Mouse (Mus musculus) neural tube, embryonic 11.5 days (tissue): ENCODE data around the gene Ano9. TPM values are rescaled to one million over a fixed set of nuclear protein-coding genes. Genes with fewer than 3 reads are reported as not detected.

Experiments
- ATAC-seq: fragments of 200-750 bp; cut with Nextera tagmentation; 2 replicates; pipeline ENCODE4 v1.8.0; 2017; ENCODE audit warnings: moderate number of reproducible peaks, mild to moderate bottlenecking, moderate TSS enrichment, moderate library complexity; ENCODE audit not compliant: insufficient read depth, low FRiP score, low TSS enrichment
- DNase-seq: peaks from one replicate; pipeline ENCODE4 v3.0.0-alpha.2; 2015; ENCODE audit warnings: low spot score
- H3K27ac ChIP-seq: fragments of 300-500 bp; sonication (generic); 2 replicates; pipeline ENCODE4 v1.5.1; 2014; ENCODE audit warnings: low read depth, mild to moderate bottlenecking, low read length
- H3K27me3 ChIP-seq: fragments of 300-500 bp; sonication (generic); 2 replicates; pipeline ENCODE4 v1.6.1; 2014; ENCODE audit warnings: mild to moderate bottlenecking, low read length, mixed read lengths; ENCODE audit not compliant: control insufficient read depth, insufficient read depth
- H3K36me3 ChIP-seq: fragments of 300-500 bp; sonication (generic); 2 replicates; pipeline ENCODE4 v1.6.1; 2014; ENCODE audit warnings: mild to moderate bottlenecking, low read length, moderate library complexity, mixed read lengths; ENCODE audit not compliant: control insufficient read depth, insufficient read depth
- H3K4me1 ChIP-seq: fragments of 300-500 bp; sonication (generic); 2 replicates; pipeline ENCODE4 v1.6.1; 2014; ENCODE audit warnings: low read length, mixed read lengths; ENCODE audit not compliant: control insufficient read depth, insufficient read depth
- H3K4me2 ChIP-seq: fragments of 300-500 bp; sonication (generic); 2 replicates; pipeline ENCODE4 v1.6.1; 2014; ENCODE audit warnings: low read depth, mild to moderate bottlenecking, moderate library complexity
- H3K4me3 ChIP-seq: fragments of 300-500 bp; sonication (generic); 2 replicates; pipeline ENCODE4 v1.5.1; 2014; ENCODE audit warnings: low read depth, low read length
- H3K9ac ChIP-seq: fragments of 300-500 bp; sonication (generic); 2 replicates; pipeline ENCODE4 v1.6.1; 2014; ENCODE audit warnings: mild to moderate bottlenecking, low read length
- H3K9me3 ChIP-seq: fragments of 300-500 bp; sonication (generic); 2 replicates; pipeline ENCODE4 v1.6.1; 2016; ENCODE audit warnings: low read length; ENCODE audit not compliant: control insufficient read depth
- WGBS: fragments of 180-500 bp; shearing (Covaris S2); extraction: QIAGEN DNeasy Blood & Tissue Kit; methylation state at CpG from one replicate; pipeline ENCODE4 v1.1.7; 2014; 5-methylcytosine and 5-hydroxymethylcytosine counted together
- polyA plus RNA-seq: library from polyadenylated mRNA; unstranded; fragments of >200 nt; fragmentation: Nextera tagmentation; extraction: Ambion mirVana; gene quantifications from 2 replicates; pipeline ENCODE4 v1.2.1, GENCODE M21; 2014

Gene Ano9
- polyA plus RNA-seq, 1 experiment from 2014 or later, result 0.09 TPM

GRCm38 (mm10) chr7:141143861-141144260 is 26.3 kb upstream of the Ano9 start:
- no peaks in the 10 kb centered on the region for H3K27me3 ChIP-seq
- ATAC-seq, result no peak
- WGBS, result 97% methylated on average over 2 of the region's 2 CpGs
- no peak overlapping the region for H3K27ac ChIP-seq
- no peak overlapping the region for H3K4me3 ChIP-seq
- H3K4me2 ChIP-seq, result no peak overlapping the region
- H3K9ac ChIP-seq, result no peak overlapping the region
- peaks cover 6% of the 10 kb centered on the region for H3K36me3 ChIP-seq
- no peaks in the 10 kb centered on the region for H3K9me3 ChIP-seq
- H3K4me1 ChIP-seq, result no peaks in the 10 kb centered on the region
- DNase-seq, result no peak

- no peak overlapping the region for H3K27ac ChIP-seq
- WGBS, result 57% methylated on average over 5 of the region's 5 CpGs
- DNase-seq (peak; percentile 54), ATAC-seq (no peak)
- H3K4me1 ChIP-seq, result no peaks in the 10 kb centered on the region
- H3K4me2 ChIP-seq, result no peak overlapping the region
- no peaks in the 10 kb centered on the region for H3K9me3 ChIP-seq
- H3K27me3 ChIP-seq, result no peaks in the 10 kb centered on the region
- no peak overlapping the region for H3K4me3 ChIP-seq
- no peak overlapping the region for H3K9ac ChIP-seq
- H3K36me3 ChIP-seq, result peaks cover 6% of the 10 kb centered on the region
Measured at GRCm38 (mm10) chr7:141143112-141143511, 25.5 kb upstream of the Ano9 start.

- Histone ChIP-seq H3K4me3 (no peak overlapping the region), H3K27ac (no peak overlapping the region), H3K27me3 (no peaks in the 10 kb centered on the region), H3K4me2 (no peak overlapping the region), H3K9me3 (no peaks in the 10 kb centered on the region), H3K36me3 (peaks cover 8% of the 10 kb centered on the region), H3K9ac (no peak overlapping the region), H3K4me1 (no peaks in the 10 kb centered on the region)
- no peak for DNase-seq
- ATAC-seq, result no peak
- 87% methylated on average over 4 of the region's 4 CpGs for WGBS
Measured at GRCm38 (mm10) chr7:141141326-141141725, 23.7 kb upstream of the Ano9 start.

- DNase-seq, result no peak
- no peak overlapping the region for H3K27ac ChIP-seq
- no peaks in the 10 kb centered on the region for H3K27me3 ChIP-seq
- WGBS, result 57% methylated on average over 12 of the region's 12 CpGs
- H3K36me3 ChIP-seq, result peaks cover 8% of the 10 kb centered on the region; the same call in 1 of the 2 replicates
- H3K4me3 ChIP-seq, result peak overlapping the region; percentile 73
- peak overlapping the region; percentile 78 for H3K9ac ChIP-seq
- peaks cover 8% of the 10 kb centered on the region for H3K4me1 ChIP-seq
- H3K4me2 ChIP-seq, result peak overlapping the region; percentile 56
- H3K9me3 ChIP-seq, result no peaks in the 10 kb centered on the region
- no peak for ATAC-seq
Measured at GRCm38 (mm10) chr7:141131904-141132755, 14.5 kb upstream of the Ano9 start.

GRCm38 (mm10) chr7:141131024-141131820 is 13.6 kb upstream of the Ano9 start:
- peak; percentile 99 for DNase-seq
- Histone ChIP-seq H3K27ac (no peak overlapping the region), H3K27me3 (no peaks in the 10 kb centered on the region), H3K4me1 (peaks cover 8% of the 10 kb centered on the region), H3K4me2 (peak overlapping the region; percentile 56), H3K4me3 (peak overlapping the region; percentile 73), H3K9me3 (no peaks in the 10 kb centered on the region), H3K36me3 (peaks cover under 1% of the 10 kb centered on the region; the same call in 1 of the 2 replicates), H3K9ac (peak overlapping the region; percentile 78)
- WGBS, result under 1% methylated on average over 59 of the region's 59 CpGs
- ATAC-seq, result peak; percentile 99

- ATAC-seq, result no peak; the same call in 1 of the 2 replicates
- H3K9me3 ChIP-seq, result no peaks in the 10 kb centered on the region
- H3K4me1 ChIP-seq, result no peaks in the 10 kb centered on the region
- H3K4me2 ChIP-seq, result peak overlapping the region; percentile 60
- H3K27ac ChIP-seq, result peak overlapping the region; percentile 79
- DNase-seq, result no peak
- WGBS, result 2% methylated on average over 15 of the region's 15 CpGs
- H3K27me3 ChIP-seq, result no peaks in the 10 kb centered on the region
- peak overlapping the region; percentile 45 for H3K4me3 ChIP-seq
- peak overlapping the region; percentile 75 for H3K9ac ChIP-seq
- H3K36me3 ChIP-seq, result no peaks in the 10 kb centered on the region
Measured at GRCm38 (mm10) chr7:141123517-141123856, 5.9 kb upstream of the Ano9 start.

- peak overlapping the region; percentile 79 for H3K27ac ChIP-seq
- peak overlapping the region; percentile 45 for H3K4me3 ChIP-seq
- DNase-seq (peak; percentile 95), ATAC-seq (peak; percentile 99)
- H3K4me2 ChIP-seq, result peak overlapping the region; percentile 60
- peak overlapping the region; percentile 75 for H3K9ac ChIP-seq
- no peaks in the 10 kb centered on the region for H3K4me1 ChIP-seq
- no peaks in the 10 kb centered on the region for H3K9me3 ChIP-seq
- H3K27me3 ChIP-seq, result no peaks in the 10 kb centered on the region
- 2% methylated on average over 29 of the region's 29 CpGs for WGBS
- H3K36me3 ChIP-seq, result no peaks in the 10 kb centered on the region
Measured at GRCm38 (mm10) chr7:141122689-141123516, 5.3 kb upstream of the Ano9 start.

GRCm38 (mm10) chr7:141122245-141122644 is 4.6 kb upstream of the Ano9 start, which contains the start of gene Ptdss2:
Gene Ptdss2, plus strand, starts transcription at chr7:141122382.
- H3K4me1 ChIP-seq, result no peaks in the 10 kb centered on the region
- no peaks in the 10 kb centered on the region for H3K9me3 ChIP-seq
- H3K27me3 ChIP-seq, result no peaks in the 10 kb centered on the region
- peak within 1 kb of the TSS; percentile 79 for H3K27ac ChIP-seq
- ATAC-seq (no peak), DNase-seq (no peak)
- 55% methylated on average over 14 of the region's 14 CpGs for WGBS
- peak within 1 kb of the TSS; percentile 60 for H3K4me2 ChIP-seq
- no peaks in the 10 kb centered on the region for H3K36me3 ChIP-seq
- H3K9ac ChIP-seq, result peak within 1 kb of the TSS; percentile 75
- peak within 1 kb of the TSS; percentile 45 for H3K4me3 ChIP-seq
